Mouse (Mus musculus): Measurements from ENCODE around the gene Agpat2.
A peak's percentile ranks its signal among the peaks of the same experiment; 100 is the strongest.

Gene Agpat2

GRCm38 (mm10) chr2:26596898-26597297, 7.3 kb downstream of the Agpat2 start:
- DNase-seq (ENCODE audit: low spot score in 2 of 2) = no peak

DNA sequence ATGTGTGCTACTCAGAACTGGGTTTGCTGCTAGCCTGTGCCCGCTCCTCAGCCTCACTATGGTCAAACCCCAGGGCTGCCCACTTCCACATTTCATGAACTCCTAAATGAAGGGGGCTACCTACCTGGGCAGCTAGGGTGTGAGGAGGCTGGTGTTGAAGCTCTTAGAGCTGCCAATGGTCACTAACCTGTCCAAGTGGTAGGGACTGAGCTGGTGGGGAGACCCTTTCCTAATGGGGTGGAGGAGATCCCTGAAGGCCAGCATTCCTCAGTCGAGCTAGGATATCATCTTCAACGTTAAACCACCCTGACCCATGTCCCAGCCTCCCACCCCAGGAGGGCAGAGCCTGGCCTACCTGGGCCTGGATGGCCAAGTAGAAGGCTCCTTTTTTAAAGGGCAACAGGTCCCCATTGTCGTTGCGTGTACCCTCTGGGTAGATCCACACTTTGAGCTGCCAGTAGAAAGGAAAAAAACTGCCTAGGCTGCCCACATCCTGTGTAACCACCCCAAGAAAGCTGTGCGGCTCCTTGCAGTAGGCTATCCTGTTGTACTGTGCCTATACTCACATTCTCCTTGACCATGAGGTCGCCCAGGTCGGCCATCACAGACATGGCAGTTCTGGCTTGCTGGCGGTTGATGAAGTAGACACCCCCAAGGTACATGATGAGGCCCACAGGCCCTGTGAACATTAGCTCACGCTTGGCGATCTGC, 8.3 kb downstream of the Agpat2 start:
- no peak for DNase-seq (ENCODE audit: low spot score in 2 of 2)

DNA sequence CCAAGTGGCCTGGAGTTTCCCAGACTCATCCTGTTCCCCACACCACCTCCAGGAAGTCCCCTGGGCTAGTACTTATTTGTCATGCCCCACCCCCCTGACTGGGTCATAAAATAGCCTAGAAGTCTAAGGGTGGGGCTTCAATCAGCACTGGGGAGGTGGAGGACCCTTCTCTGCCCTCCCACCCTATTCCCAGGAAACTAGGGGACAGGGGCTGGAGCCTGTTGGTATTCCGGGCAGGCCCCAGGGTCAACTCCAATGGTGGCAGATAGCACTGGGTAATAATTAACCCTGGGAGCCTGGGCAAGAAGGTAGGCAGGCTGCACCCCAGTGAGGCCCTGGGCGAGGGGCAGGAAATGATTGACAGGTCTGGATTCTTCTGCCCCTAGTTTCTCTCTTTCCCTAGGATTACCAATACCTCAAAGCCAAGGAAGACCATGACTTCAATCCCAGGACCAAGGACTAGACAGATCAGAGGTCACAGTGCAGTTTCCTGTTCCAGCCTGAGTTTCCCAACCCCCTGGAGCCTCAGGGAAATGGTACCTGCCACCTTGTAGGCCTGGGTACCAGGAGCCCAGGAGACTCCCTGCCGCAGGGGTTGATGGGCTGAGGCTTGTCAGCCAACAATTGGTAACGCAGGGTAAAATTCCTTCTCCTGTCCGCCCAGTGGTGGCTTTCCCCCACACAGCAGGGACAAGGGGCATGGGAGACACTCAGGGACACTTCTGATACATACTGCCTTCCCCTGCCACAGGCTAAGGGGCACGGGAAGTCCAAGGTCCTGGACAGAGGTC, 9.1 kb downstream of the Agpat2 start:
- DNase-seq (ENCODE audit: low spot score in 2 of 2) = no peak

- DNase-seq (ENCODE audit: low spot score in 2 of 2) = no peak
Measured at GRCm38 (mm10) chr2:26594461-26594933, 9.7 kb downstream of the Agpat2 start.

DNA sequence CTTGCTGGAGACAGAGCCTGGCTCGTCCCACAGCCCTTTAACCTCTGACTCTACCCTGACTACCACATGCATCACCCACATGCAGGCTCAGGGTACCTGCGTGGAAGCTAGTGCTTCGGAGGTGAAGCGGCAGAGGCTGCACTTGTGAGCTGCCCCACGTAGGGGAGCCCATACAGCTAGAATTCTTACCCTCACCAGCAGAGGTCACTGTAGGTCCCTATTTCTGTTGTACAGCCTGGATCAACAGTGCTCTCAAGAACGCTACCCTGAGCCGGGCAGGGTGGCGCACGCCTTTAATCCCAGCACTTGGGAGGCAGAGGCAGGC, 10.2 kb downstream of the Agpat2 start:
- DNase-seq (ENCODE audit: low spot score in 2 of 2) = no peak

- no peak for DNase-seq (ENCODE audit: low spot score in 2 of 2)
Measured at GRCm38 (mm10) chr2:26593211-26594021, 10.8 kb downstream of the Agpat2 start.

DNA sequence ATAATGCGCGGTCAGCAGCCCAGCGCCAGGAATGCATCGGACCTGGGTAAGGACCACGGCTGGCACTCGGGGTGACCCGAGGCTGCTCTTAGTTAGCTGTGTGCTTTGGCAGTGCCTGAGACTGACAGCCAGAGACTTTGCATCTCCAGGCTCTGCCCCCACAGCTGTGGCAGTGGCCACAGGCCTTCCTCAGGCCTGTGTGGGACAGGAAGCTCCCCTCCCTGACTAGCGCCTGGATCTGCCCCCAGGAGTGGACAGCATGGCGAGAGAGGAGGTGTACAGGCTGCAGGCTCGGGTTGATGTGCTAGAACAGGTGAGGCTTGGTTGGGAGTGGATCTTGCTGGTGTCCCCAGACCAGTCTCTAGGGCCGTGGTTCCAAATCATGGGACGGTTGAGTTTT, 12.8 kb downstream of the Agpat2 start:
- DNase-seq (ENCODE audit: low spot score in 2 of 2) = no peak

DNA sequence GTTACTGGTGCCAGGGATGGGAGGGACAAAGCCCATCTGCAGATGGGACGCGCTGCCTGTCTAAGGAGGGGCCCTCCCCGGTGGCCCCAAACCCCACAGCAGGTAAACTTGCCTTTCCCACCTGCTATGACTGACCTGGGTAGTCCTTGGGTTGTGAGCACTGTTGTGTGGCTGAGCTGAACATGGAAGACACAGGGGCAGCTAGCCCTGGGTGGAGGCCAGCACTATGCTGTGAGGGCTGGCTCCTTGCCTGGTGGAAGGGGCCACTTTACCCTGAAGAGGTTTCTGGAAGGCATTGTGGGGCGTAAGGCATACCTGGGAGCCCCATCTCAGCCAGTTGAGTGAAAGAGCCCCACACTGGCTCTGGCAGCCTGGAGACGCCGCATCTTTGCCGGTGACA, 13.3 kb downstream of the Agpat2 start:
- DNase-seq (ENCODE audit: low spot score in 2 of 2) = no peak

GRCm38 (mm10) chr2:26590282-26590681, 13.9 kb downstream of the Agpat2 start:
- DNase-seq (ENCODE audit: low spot score in 2 of 2) = no peak

- DNase-seq (ENCODE audit: low spot score in 2 of 2) = no peak
Measured at GRCm38 (mm10) chr2:26589284-26589683, 14.9 kb downstream of the Agpat2 start.

- DNase-seq (ENCODE audit: low spot score in 2 of 2) = no peak
Measured at GRCm38 (mm10) chr2:26588573-26588972, 15.6 kb downstream of the Agpat2 start.

DNA sequence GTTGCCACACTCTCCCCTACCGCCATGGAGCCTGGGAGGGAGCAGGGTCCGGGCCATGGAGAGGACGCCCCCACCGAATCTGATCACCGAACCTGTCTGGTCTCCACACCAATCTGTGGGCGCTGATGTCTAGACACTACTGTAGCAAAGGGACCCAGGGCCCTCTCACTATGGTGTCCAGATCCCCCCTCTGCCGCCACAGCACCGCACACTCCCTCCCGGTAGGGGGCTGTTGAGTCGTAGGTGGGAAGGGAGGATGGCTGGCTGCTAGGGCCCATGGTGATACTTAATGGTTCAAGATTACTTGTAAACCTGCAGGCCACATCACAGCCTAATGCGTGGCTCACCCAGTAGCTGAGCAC, 17.2 kb downstream of the Agpat2 start:
- DNase-seq (ENCODE audit: low spot score in 2 of 2) = peak in 1 of 2 experiments; percentile 37

DNA sequence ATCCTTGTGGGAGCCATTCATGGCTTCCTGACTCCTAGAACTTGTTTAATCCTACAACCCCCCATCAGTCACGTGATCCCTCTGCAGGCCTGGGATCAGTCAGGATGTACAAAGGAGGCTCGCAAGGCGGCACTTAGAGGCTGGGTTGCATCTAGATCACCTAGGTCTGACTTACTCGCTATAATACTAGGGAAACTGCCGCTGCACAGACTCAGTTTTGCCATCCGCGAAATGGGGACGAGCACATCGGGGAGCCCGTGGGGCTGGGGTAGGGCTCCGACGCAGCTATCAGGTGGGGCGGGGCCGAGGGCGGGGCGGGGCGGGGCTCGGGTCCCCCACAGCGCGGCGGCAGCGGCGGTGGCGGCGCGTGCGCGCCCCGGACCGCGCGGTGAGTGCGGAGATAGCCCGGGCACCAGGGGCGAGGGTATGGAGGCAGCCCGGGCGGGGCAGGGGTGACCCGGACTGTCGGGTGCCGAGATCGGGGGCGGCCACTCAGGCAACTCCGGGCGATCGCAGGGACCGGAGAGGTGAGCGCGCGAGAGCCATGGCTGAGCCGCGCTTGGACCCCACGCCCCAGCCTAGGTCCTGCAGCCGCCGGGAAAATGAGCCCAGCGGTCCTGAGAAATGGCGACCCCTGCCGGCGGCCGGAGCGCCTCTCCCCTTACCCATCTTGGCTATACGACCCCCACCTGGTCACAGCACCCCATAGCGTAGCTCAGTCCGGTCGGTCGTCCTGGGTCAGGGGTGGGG, 17.7 kb downstream of the Agpat2 start, which contains the start of gene Gm20532:
Gm20532 (plus strand) TSS at position 346 of the 750 bp plus-strand sequence.
- DNase-seq (ENCODE audit: low spot score in 2 of 2) = peak in 1 of 2 experiments; percentile 45

DNA sequence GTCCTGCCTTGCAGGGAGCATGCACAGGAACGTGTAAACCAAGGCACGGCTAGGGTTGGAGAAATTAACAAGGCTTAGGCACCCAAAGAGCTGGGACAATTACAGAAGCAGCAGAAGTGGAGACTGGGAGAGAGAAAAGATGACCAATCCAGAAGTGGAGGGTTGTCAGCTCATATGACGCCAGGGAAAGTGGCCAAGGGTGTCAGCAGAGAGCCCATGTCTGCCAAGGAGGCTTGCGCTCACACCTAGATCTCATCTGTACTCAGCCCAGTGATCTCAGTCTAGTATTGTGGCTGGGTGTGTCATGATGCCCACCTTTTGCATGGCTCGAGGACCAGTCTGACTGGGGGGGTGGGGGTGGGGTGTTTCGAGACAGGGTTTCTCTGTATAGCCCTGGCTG, 18.5 kb downstream of the Agpat2 start:
- DNase-seq (ENCODE audit: low spot score in 2 of 2) = no peak

GRCm38 (mm10) chr2:26583640-26584039, 20.6 kb downstream of the Agpat2 start:
- DNase-seq (ENCODE audit: low spot score in 2 of 2) = no peak

DNA sequence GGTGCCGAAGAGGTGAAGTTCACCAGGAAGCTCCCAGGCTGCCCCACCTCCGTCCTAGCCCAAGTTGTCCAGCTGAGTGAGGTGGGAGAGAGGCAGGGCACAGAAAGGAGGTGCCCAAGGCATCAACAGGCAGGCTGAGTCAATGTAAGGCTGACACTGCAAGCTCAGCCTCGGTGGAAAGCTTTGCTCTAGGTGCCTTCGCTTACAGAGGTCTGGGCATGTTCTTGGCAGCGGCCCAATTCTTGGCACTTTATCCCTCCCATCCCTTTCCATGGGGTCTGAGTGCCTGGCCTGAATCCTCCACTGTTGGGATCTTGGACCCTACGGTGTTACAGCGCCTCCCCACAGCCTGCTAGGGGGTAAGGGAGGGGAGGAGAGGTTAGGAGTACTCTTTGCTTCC, 21.5 kb downstream of the Agpat2 start:
- no peak for DNase-seq (ENCODE audit: low spot score in 2 of 2)

GRCm38 (mm10) chr2:26582203-26582602, 22.0 kb downstream of the Agpat2 start:
- no peak for DNase-seq (ENCODE audit: low spot score in 2 of 2)

DNA sequence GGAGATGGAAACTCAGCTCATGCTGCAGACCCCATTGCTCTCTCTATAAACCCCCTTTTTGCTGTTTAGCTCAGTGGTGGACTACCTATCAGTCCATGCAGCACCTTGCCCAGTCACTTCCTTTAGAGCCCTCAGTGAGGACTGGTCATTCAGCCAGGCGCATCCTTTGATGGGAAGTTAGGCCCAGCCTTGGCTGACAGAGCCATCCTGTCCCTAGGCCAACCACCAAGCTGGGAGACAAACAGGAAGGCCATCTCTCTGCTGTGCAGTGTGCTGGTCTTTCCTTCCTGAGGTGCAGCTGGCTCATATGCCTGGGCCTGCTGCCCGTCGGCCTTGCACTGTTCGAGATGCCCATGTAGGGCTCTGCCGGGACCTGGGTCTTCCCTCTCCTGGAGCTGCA, 23.5 kb downstream of the Agpat2 start:
- no peak for DNase-seq (ENCODE audit: low spot score in 2 of 2)

GRCm38 (mm10) chr2:26579714-26580113, 24.5 kb downstream of the Agpat2 start, which contains the start of gene Egfl7:
Gene Egfl7 (plus strand): TSS chr2:26580014.
- DNase-seq (ENCODE audit: low spot score in 2 of 2) = no peak

- no peak for DNase-seq (ENCODE audit: low spot score in 2 of 2)
Measured at GRCm38 (mm10) chr2:26578369-26578768, 25.8 kb downstream of the Agpat2 start.

DNA sequence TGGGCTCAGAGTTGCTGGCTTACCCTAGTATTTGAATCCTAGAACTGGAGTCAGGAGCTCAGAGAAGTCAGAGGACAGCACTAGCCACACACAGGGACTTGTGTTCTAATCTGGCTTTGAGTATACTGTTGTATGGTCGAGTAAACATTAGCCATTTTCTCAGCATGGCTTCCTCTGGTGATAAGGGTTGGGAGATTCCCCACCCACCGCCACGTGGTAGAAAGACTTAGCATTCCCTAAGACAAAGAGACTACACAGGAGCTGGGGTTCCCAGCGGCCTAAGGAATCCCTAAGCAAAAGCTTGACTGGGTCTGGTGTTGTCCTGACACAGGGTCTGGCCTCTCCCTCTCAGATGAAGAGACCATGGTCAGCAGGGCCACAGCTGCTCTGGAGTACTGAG, 27.8 kb downstream of the Agpat2 start:
- DNase-seq (ENCODE audit: low spot score in 2 of 2) = no peak

GRCm38 (mm10) chr2:26575865-26576264, 28.4 kb downstream of the Agpat2 start:
- DNase-seq (ENCODE audit: low spot score in 2 of 2) = no peak

All from urinary bladder, adult 18-20 months (tissue).